ENCODE assay signal across 9 mouse cellular contexts in the genomic region with DNA sequence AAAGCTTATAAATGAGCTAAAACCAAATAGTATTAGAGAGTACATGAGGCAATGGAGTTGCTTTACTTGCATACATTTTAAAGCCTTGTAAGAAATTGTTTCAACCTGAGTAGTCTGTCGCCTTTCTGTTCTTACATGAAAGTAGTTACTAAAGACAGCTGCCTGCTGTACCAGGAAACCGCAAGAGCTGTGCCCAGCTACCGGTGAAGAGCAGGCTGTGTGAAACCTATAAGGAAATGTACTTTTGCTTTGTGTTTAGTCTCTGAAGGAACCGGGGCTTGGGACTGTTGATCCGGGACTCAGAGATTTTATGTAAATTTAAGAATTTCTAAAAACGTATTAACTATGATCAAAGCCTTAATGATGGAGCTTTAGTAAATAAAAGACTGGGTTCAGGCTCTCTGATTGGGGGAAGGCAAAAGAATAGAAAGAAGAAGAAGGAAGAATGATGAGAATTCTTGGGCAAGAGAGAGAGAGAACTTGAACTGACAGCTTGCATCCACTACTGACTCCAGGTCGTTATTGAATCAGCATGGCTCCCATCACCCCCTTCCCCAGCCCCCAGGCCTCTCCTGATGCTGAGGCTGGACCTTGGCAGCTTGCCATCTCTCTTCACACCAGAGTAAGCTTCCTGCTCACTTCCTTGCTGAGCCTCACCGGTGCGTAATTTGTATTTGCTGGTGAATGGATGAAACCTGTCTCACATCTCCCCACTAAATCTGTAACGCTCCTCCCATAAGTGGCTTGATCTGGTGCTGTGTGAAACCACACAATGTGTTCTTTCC. TPM values are rescaled to one million over a fixed set of nuclear protein-coding genes. Genes with fewer than 3 reads are reported as not detected.
DNase-seq lines count a peak whose midpoint lies in the region; ATAC-seq and TF ChIP-seq lines count a peak whose summit lies in the region.
"Had no signal": no experiment of that assay in that cellular context is flagged by ENCODE, and none has a peak within 500 bp of the region (broad histone marks: within the 10 kb centered on the region; RNA-seq: fewer than 3 reads in every experiment).

No protein-coding gene starts in this region.

- ATAC-seq in hindbrain, postnatal 0 days, result peak; percentile 78

- no peak overlapping the region for H3K4me2 ChIP-seq in hindbrain, postnatal 0 days (ENCODE audit: low read depth, low read length)

- TF ChIP-seq CTCF in hindbrain, postnatal 0 days (IDR thresholded peaks at IDR 0.05; ENCODE audit: low read depth), result no peak
- TF ChIP-seq CTCF in thymus, adult 2 months (IDR thresholded peaks at IDR 0.05; ENCODE audit: borderline replicate concordance, control insufficient read depth, extremely low read depth, insufficient read depth, low read length, poor library complexity), result no peak

- H3K9me3 ChIP-seq in hindbrain, postnatal 0 days (ENCODE audit: low read length), result no peaks in the 10 kb centered on the region

- no peak overlapping the region for H3K27ac ChIP-seq in hindbrain, postnatal 0 days
- peak overlapping the region; percentile 96 for H3K27ac ChIP-seq in thymus, adult 2 months (ENCODE audit: control insufficient read depth, insufficient read depth, low read length)

- no peak overlapping the region for H3K4me3 ChIP-seq in hindbrain, postnatal 0 days (ENCODE audit: low read length)
- peak overlapping the region; percentile 33 for H3K4me3 ChIP-seq in thymus, adult 2 months (ENCODE audit: control insufficient read depth, insufficient read depth, low read length)

- WGBS in hindbrain, postnatal 0 days, result 70% methylated on average over 10 of the region's 10 CpGs
- WGBS in thymus, adult 2 months, result 30% methylated on average over 10 of the region's 10 CpGs

- TF ChIP-seq POLR2A in thymus, adult 2 months (IDR thresholded peaks at IDR 0.05; ENCODE audit: control insufficient read depth, extremely low read depth, insufficient read depth, low read length, poor library complexity), result no peak

- DNase-seq in cerebellum, postnatal 10 days, result peak; percentile 56 to 66
- no peak for DNase-seq in cerebellum, adult 9-10 months
- DNase-seq in lung, postnatal 25 days (ENCODE audit: low spot score), result peak; percentile 8
- DNase-seq in lung, postnatal 14 days, result no peak
- peak; percentile 49 for DNase-seq in hindbrain, postnatal 0 days (ENCODE audit: low spot score)
- peak; percentile 45 for DNase-seq in thymus, adult 2 months
- DNase-seq in ovary, adult 18-20 months (ENCODE audit: low spot score), result no peak
- DNase-seq in left cerebral cortex, adult 11 months (ENCODE audit: low spot score), result no peak
- DNase-seq: adrenal gland, adult 2 months had no signal

- H3K27me3 ChIP-seq in hindbrain, postnatal 0 days (ENCODE audit: insufficient read depth, low read length), result no peaks in the 10 kb centered on the region
- no peaks in the 10 kb centered on the region for H3K27me3 ChIP-seq in thymus, adult 2 months (ENCODE audit: control insufficient read depth, insufficient read depth, low read length)

- no peak overlapping the region for H3K9ac ChIP-seq in hindbrain, postnatal 0 days (replicated peaks; ENCODE audit: low read length)

- no peaks in the 10 kb centered on the region for H3K4me1 ChIP-seq in hindbrain, postnatal 0 days (ENCODE audit: insufficient read depth, low read length)
- peaks cover 6% of the 10 kb centered on the region; the same call in 1 of the 2 replicates for H3K4me1 ChIP-seq in thymus, adult 2 months (replicated peaks; ENCODE audit: control insufficient read depth, insufficient read depth, low read length)

- H3K36me3 ChIP-seq in hindbrain, postnatal 0 days (ENCODE audit: insufficient read depth, low read length), result no peaks in the 10 kb centered on the region
- no peaks in the 10 kb centered on the region for H3K36me3 ChIP-seq in thymus, adult 2 months (ENCODE audit: control insufficient read depth, insufficient read depth, low read length)

RNA-seq across cellular contexts. Expression of gene Oxct1, which starts 59.6 kb away (rescaled TPM):
- 226 and 314 TPM in 2 replicates for total RNA-seq in hindbrain, postnatal 0 days (2014; rRNA removed)
- 457 and 505 TPM in 2 replicates for polyA plus RNA-seq in hindbrain, postnatal 0 days (2015; fragmentation: Nextera tagmentation; extraction: Ambion mirVana)
- 31.6 and 32.8 TPM in 2 replicates for polyA plus RNA-seq in thymus, adult 2 months (2012; rRNA removed)

Comparison
In these comparisons a context has a peak if more than half of its experiments do, and no peak if none do; other contexts are left out.
1. DNase-seq: peak in cerebellum, postnatal 10 days (2 of 2), lung, postnatal 25 days (single experiment), hindbrain, postnatal 0 days (single experiment) and thymus, adult 2 months (single experiment); none in cerebellum, adult 9-10 months (single experiment), lung, postnatal 14 days (single experiment), ovary, adult 18-20 months (single experiment) and left cerebral cortex, adult 11 months (single experiment).
2. RNA of gene Oxct1, which starts 59.6 kb away (polyA plus RNA-seq): 457 to 505 TPM in hindbrain, postnatal 0 days; 31.6 to 32.8 TPM in thymus, adult 2 months; every median in the first group is over 10 times any median in the second.